Mouse (Mus musculus) spleen, postnatal 0 days (tissue): ENCODE data around the gene Jph4. TPM values are rescaled to one million over a fixed set of nuclear protein-coding genes. Genes with fewer than 3 reads are reported as not detected.

Experiments used
- polyA plus RNA-seq: library from polyadenylated mRNA; unstranded; fragments of >200 nt; fragmentation: Nextera tagmentation; extraction: Ambion mirVana; gene quantifications from 2 replicates; pipeline ENCODE4 v1.2.1, GENCODE M21; 2015

The Jph4 gene
- 0.06 and 0.10 TPM in 2 replicates for polyA plus RNA-seq

DNA sequence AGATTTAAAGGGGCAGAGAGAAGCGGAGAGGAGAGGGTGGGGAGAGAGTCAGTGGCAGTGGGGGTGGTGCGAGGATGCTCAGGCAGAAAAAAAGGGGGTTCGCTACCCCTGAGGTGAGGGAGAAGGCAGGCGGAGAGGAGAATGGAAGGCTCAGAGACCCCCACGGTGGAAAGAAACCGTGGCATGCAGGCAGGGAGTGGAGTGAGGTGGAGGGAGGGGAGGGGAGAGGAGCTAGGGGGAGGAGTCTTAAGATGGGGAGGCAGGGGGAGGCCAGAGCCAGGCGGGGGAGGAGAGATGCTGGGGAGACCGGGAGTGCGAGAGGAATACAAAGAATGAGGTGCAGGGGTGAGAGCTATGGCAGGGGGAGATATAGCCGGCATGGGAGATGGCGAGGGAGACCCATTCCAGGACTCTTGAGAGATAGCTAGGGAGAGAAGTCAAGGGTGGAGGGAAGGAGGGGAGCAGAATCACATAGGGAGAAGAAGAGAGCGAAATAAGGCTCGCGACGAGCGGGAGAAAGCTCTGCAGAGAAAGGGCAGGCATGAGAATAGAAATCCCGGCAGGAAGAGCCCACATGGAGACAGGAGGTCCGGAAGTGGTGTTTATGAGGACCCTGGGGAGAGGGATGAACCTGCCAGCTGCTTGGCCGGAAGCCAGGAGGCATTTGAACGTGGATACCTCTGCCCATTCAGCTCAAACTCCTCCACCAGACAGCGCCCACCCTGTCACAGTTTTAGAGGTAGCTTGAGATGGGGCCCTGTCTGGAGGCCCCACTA is at the start of gene Jph4:
TSS of gene Jph4 (minus strand) at position 511 of the 776 bp plus-strand sequence.

DNA sequence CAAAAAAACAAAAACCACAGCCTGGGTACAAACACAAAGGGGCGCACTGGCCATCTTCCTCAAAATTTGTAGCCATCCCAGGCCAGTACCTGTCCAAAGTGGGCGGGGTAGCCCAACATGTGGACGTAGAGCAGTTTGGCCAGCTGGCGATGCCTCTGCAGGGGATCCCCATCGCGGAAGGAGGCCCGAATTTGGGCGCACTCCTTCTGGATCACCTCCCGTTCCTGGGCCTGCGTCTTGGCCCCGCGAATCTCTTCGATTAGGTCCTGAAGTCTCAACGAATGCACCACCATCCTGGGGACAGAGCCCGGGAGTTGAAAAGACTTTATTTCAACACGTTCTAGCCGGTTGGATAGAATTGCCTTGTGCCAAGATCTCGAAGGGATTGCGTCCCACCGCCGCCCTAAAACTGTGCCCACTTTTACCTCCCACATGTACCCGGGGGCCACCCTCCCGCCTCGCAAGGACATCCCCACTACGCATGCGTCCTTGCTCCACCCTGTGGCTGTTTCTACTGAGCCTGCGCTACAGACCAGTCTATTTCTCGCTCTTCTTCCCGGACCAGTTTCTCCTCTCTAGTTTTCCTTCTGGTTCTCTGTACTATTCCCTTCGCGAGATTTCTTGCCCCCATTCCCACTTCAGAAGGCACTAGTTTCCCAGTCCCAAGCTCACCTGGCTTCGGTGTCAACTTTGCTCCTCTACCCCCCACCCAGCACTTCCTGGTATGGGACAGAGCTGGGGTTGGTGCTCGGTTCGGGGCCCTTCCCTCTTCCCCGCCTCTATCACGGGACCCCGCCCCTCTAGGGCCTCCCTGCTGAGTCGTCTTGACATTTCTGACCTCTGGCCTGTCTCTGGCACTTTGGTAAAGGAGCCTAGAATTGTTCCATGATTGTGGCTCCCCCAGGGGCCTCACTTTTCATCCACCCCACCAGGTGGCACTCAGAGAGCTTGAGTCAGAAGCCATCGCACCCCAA is 10.6 kb downstream of the Jph4 start, which contains the start of gene Ap1g2:
TSS of gene Ap1g2 (minus strand) at position 758 of the 974 bp plus-strand sequence.

DNA sequence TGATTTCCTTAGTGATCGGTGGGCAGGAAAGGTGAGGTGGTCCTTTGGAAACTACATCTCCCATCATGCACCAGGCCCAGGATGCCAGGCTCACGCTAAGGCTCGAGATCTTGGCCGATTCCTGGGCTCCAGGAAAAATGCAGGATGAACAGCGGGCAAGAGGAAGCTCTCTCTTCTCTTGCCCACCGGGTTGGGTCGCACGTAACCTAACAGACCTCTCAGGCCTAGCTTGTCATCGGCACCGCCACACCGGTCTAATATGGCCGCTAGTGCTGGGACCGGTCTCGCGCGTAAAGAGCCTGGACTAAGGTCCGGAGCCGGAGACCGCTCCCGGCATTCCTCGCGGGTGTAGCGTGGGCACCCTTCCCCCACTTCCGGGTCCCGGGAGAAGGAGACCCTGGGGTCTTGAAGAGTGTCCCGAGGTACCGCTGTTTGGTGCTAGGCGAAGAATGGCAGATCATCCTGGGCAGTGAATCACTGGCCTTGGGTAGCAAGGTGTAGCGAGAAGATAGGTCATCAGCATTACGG is 22.0 kb downstream of the Jph4 start, which contains the start of gene Thtpa:
TSS of gene Thtpa (plus strand) at position 81 of the 528 bp plus-strand sequence.

DNA sequence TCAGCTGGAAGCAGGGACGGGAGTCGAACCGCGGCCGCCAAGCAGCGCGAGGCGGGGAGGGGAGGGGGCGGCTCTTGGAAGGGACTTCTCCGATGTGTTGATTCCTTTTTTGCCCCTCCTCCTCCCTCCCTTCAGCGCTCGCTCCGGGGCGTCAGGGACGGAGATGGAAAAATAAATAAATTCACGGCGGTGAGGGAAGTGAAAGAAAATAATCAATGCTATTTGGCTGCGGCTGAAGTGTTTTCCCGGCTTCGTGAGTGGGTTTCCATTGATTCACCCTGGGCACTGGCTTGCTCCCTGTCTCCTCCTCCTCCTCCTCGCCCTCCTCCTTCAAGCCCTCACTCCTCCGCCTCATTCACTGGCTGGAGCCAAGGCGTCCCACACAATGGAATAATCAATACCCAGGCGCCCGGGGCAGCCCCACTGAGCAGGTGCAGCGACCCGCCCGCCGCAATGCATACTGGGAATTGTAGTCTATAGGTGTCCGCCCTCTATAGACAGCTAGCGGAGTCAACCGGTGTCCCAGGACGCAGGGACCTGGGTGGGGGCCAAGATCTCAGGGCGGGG is 24.6 kb downstream of the Jph4 start, which contains the start of gene Zfhx2:
TSS of gene Zfhx2 (minus strand) at position 314 of the 567 bp plus-strand sequence.

Other genes with a start within 250 kb of the Jph4 start
- 2.9 and 3.5 TPM in 2 replicates for gene Homez, start 246.0 kb downstream of the Jph4 start, polyA plus RNA-seq
- 0.94 and 1.9 TPM in 2 replicates for gene Ppp1r3e, start 239.4 kb downstream of the Jph4 start, polyA plus RNA-seq
- gene Bcl2l2, start 233.6 kb downstream of the Jph4 start, polyA plus RNA-seq = 2.2 and 2.8 TPM in 2 replicates
- 0.29 and 0.44 TPM in 2 replicates for gene Gm20521, start 233.5 kb downstream of the Jph4 start, polyA plus RNA-seq
- 85.3 and 86.5 TPM in 2 replicates for gene Pabpn1, start 224.4 kb downstream of the Jph4 start, polyA plus RNA-seq
- gene Slc22a17, start 203.8 kb downstream of the Jph4 start, polyA plus RNA-seq = 5.2 and 7.2 TPM in 2 replicates
- gene Efs, start 190.8 kb downstream of the Jph4 start, polyA plus RNA-seq = 3.3 and 6.1 TPM in 2 replicates
- gene Il25, start 184.2 kb downstream of the Jph4 start, polyA plus RNA-seq = not detected in 2 replicates
- gene Cmtm5, start 180.7 kb downstream of the Jph4 start, polyA plus RNA-seq = 0.12 TPM in 1 of 2 replicates, not detected in the other
- 0.05 and 0.45 TPM in 2 replicates for gene Myh6, start 150.0 kb downstream of the Jph4 start, polyA plus RNA-seq
- gene Gm17428, start 140.0 kb downstream of the Jph4 start, polyA plus RNA-seq = not detected in 2 replicates
- gene Myh7, start 122.3 kb downstream of the Jph4 start, polyA plus RNA-seq = 0.13 and 0.24 TPM in 2 replicates
- gene Ngdn, start 101.5 kb downstream of the Jph4 start, polyA plus RNA-seq = 56.7 and 57.3 TPM in 2 replicates
- 0.96 and 0.97 TPM in 2 replicates for gene Zfhx2, start 24.6 kb downstream of the Jph4 start, polyA plus RNA-seq
- 5.0 and 6.1 TPM in 2 replicates for gene Thtpa, start 22.2 kb downstream of the Jph4 start, polyA plus RNA-seq
- 18.9 and 23.3 TPM in 2 replicates for gene Ap1g2, start 10.3 kb downstream of the Jph4 start, polyA plus RNA-seq
- 0.13 and 0.14 TPM in 2 replicates for gene Dhrs2, start 105.1 kb upstream of the Jph4 start, polyA plus RNA-seq